Mouse (Mus musculus) cerebellum, adult 2 months (tissue): ENCODE data around the gene 5730522E02Rik.

Experiments used
- CTCF ChIP-seq: fragments of 200-500 bp; IDR thresholded peaks from 2 replicates; pipeline ENCODE4 v1.5.1; 2011; ENCODE audit warnings: low read depth, mild to moderate bottlenecking, control low read depth, low read length, moderate library complexity, borderline replicate concordance; ENCODE audit not compliant: insufficient read depth
- POLR2A ChIP-seq: fragments of 200-500 bp; IDR thresholded peaks from 2 replicates; pipeline ENCODE4 v1.6.1; 2011; ENCODE audit warnings: low read length, control low read depth, borderline replicate concordance; ENCODE audit not compliant: insufficient read depth

GRCm38 (mm10) chr11:26203466-26203865 is 7.1 kb downstream of the 5730522E02Rik start:
- TF ChIP-seq POLR2A (no peak), CTCF (no peak)
